Mouse (Mus musculus) Muller cell, postnatal 12 days (primary cell): ENCODE data around the gene Prkab1.

Experiments used
- DNase-seq: peaks from one replicate; pipeline ENCODE4 v3.0.0-alpha.2; 2015; ENCODE audit errors: inconsistent ontology term

The Prkab1 gene

GRCm38 (mm10) chr5:116024327-116024739 lies at the start of gene Prkab1:
Prkab1 (minus strand) TSS chr5:116024508.
- peak; percentile 98 for DNase-seq

- DNase-seq: no peak
Observed at GRCm38 (mm10) chr5:116069618-116070017, 45.3 kb upstream of the Prkab1 start.

- no peak for DNase-seq
Observed at GRCm38 (mm10) chr5:116052826-116053225, 28.5 kb upstream of the Prkab1 start.

GRCm38 (mm10) chr5:116052171-116052570 lies 27.9 kb upstream of the Prkab1 start:
- no peak for DNase-seq

- DNase-seq: no peak
Observed at GRCm38 (mm10) chr5:116049821-116050220, 25.5 kb upstream of the Prkab1 start.

GRCm38 (mm10) chr5:116048321-116048720 lies 24.0 kb upstream of the Prkab1 start:
- DNase-seq: no peak

- DNase-seq: no peak
Observed at GRCm38 (mm10) chr5:116046246-116046645, 21.9 kb upstream of the Prkab1 start.

- DNase-seq: no peak
Observed at GRCm38 (mm10) chr5:116045581-116045980, 21.3 kb upstream of the Prkab1 start.

- DNase-seq: no peak
Observed at GRCm38 (mm10) chr5:116042241-116042640, 17.9 kb upstream of the Prkab1 start.

GRCm38 (mm10) chr5:116039706-116040105 lies 15.4 kb upstream of the Prkab1 start:
- DNase-seq: no peak

GRCm38 (mm10) chr5:116037731-116038130 lies 13.4 kb upstream of the Prkab1 start:
- no peak for DNase-seq

- no peak for DNase-seq
Observed at GRCm38 (mm10) chr5:116036465-116036864, 12.2 kb upstream of the Prkab1 start.

GRCm38 (mm10) chr5:116031190-116031577 lies 6.9 kb upstream of the Prkab1 start:
- DNase-seq: peak; percentile 47

- DNase-seq: peak; percentile 32
Observed at GRCm38 (mm10) chr5:116030566-116031189, 6.4 kb upstream of the Prkab1 start.

- no peak for DNase-seq
Observed at GRCm38 (mm10) chr5:116029071-116029470, 4.8 kb upstream of the Prkab1 start.

GRCm38 (mm10) chr5:116026561-116026960 lies 2.3 kb upstream of the Prkab1 start:
- no peak for DNase-seq

GRCm38 (mm10) chr5:116026107-116026506 lies 1.8 kb upstream of the Prkab1 start:
- DNase-seq: no peak

- peak; percentile 75 for DNase-seq
Observed at GRCm38 (mm10) chr5:116023821-116024284, 455 bp downstream of the Prkab1 start.

- peak; percentile 92 for DNase-seq
Observed at GRCm38 (mm10) chr5:116023251-116023661, 1.1 kb downstream of the Prkab1 start.

GRCm38 (mm10) chr5:116022658-116023200 lies 1.6 kb downstream of the Prkab1 start:
- DNase-seq: no peak

GRCm38 (mm10) chr5:116022131-116022530 lies 2.2 kb downstream of the Prkab1 start:
- no peak for DNase-seq

GRCm38 (mm10) chr5:116021552-116021951 lies 2.8 kb downstream of the Prkab1 start:
- DNase-seq: no peak

- DNase-seq: no peak
Observed at GRCm38 (mm10) chr5:116019371-116019770, 4.9 kb downstream of the Prkab1 start.

GRCm38 (mm10) chr5:116018784-116019183 lies 5.5 kb downstream of the Prkab1 start:
- no peak for DNase-seq
